Mouse (Mus musculus): ENCODE measurements at regions not wholly inside any gene's neighbourhood (a gene's known extent, or its start where the extent isn't known, plus 50 kb on each side); places are given as distances from the start of the nearest gene placed in this dataset.

GRCm38 (mm10) chr3:150752787-150753186 lies 684.9 kb upstream of the Adgrl4 start:
- DNase-seq, result no peak

GRCm38 (mm10) chr3:150759854-150760253 lies 677.8 kb upstream of the Adgrl4 start:
- DNase-seq, result no peak

- DNase-seq, result no peak
Measured at GRCm38 (mm10) chr3:150784576-150784975, 653.1 kb upstream of the Adgrl4 start.

GRCm38 (mm10) chr3:150817807-150818206 lies 619.9 kb upstream of the Adgrl4 start:
- no peak for DNase-seq

- DNase-seq, result no peak
Measured at GRCm38 (mm10) chr3:150819369-150819768, 618.3 kb upstream of the Adgrl4 start.

- DNase-seq, result peak; percentile 2
Measured at GRCm38 (mm10) chr3:150820039-150820438, 617.6 kb upstream of the Adgrl4 start.

GRCm38 (mm10) chr3:150846029-150846428 lies 591.7 kb upstream of the Adgrl4 start:
- DNase-seq, result no peak

- DNase-seq, result no peak
Measured at GRCm38 (mm10) chr3:150852107-150852506, 585.6 kb upstream of the Adgrl4 start.

- DNase-seq, result no peak
Measured at GRCm38 (mm10) chr3:150896668-150897067, 541.0 kb upstream of the Adgrl4 start.

- no peak for DNase-seq
Measured at GRCm38 (mm10) chr3:150910091-150910490, 527.6 kb upstream of the Adgrl4 start.

GRCm38 (mm10) chr3:150954897-150955296 lies 482.8 kb upstream of the Adgrl4 start:
- DNase-seq, result no peak

GRCm38 (mm10) chr3:150999652-151000051 lies 438.0 kb upstream of the Adgrl4 start:
- no peak for DNase-seq

GRCm38 (mm10) chr3:151000217-151000616 lies 437.5 kb upstream of the Adgrl4 start:
- DNase-seq, result no peak

- peak; percentile 8 for DNase-seq
Measured at GRCm38 (mm10) chr3:151001881-151002412, 435.7 kb upstream of the Adgrl4 start.

- no peak for DNase-seq
Measured at GRCm38 (mm10) chr3:151003524-151003923, 434.2 kb upstream of the Adgrl4 start.

GRCm38 (mm10) chr3:151003990-151004389 lies 433.7 kb upstream of the Adgrl4 start:
- no peak for DNase-seq

- DNase-seq, result no peak
Measured at GRCm38 (mm10) chr3:151020014-151020413, 417.7 kb upstream of the Adgrl4 start.

GRCm38 (mm10) chr3:151057491-151057890 lies 380.2 kb upstream of the Adgrl4 start:
- no peak for DNase-seq

GRCm38 (mm10) chr3:151072322-151072721 lies 365.4 kb upstream of the Adgrl4 start:
- DNase-seq, result no peak

GRCm38 (mm10) chr3:151116831-151117230 lies 320.9 kb upstream of the Adgrl4 start:
- DNase-seq, result no peak

- DNase-seq, result no peak
Measured at GRCm38 (mm10) chr3:151117583-151118041, 320.1 kb upstream of the Adgrl4 start.

GRCm38 (mm10) chr3:151124131-151124530 lies 313.6 kb upstream of the Adgrl4 start:
- no peak for DNase-seq

GRCm38 (mm10) chr3:151146889-151147288 lies 290.8 kb upstream of the Adgrl4 start:
- no peak for DNase-seq

- DNase-seq, result no peak
Measured at GRCm38 (mm10) chr3:151153340-151153739, 284.3 kb upstream of the Adgrl4 start.

GRCm38 (mm10) chr3:151160516-151160915 lies 277.2 kb upstream of the Adgrl4 start:
- DNase-seq, result no peak

Measured in cerebellum, adult 8-10 months (tissue).